Mouse (Mus musculus): ENCODE measurements around the gene Gm21094.
"Not testable (repeated sequence)": the region's sequence is repeated elsewhere in the genome, so short reads cannot be mapped to it uniquely, and the experiment has no call there.

Gene Gm21094

DNA sequence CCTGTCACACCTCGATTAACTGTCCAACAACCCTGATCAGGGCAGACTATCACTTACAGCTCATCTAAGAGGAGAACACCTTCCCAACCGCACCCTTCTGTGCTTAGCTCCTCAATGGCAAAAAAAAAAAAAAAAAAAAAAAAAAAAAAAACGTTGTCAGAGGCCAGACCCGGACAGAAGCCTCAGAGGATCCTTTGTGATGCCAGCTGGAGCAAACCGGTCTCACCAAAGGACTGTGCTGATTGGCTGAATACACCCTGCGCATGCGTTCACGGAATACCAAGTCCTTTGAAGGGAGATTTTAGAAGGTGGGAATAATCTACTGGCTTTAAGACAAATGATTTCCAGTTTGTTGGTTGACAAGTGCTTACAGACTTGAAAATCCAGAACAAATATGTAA is at the start of gene Gm21094:
Gene Gm21094 (minus strand): TSS at position 101 of the 400 bp plus-strand sequence.
- DNase-seq = not testable (repeated sequence)

All from kidney, adult 11 months (tissue).